Mouse (Mus musculus) cerebellum, adult 2 months (tissue): ENCODE measurements at regions not wholly inside any gene's neighbourhood (a gene's known extent, or its start where the extent isn't known, plus 50 kb on each side); places are given as distances from the start of the nearest gene placed in this dataset.

ENCODE experiments used
- CTCF ChIP-seq: fragments of 200-500 bp; IDR thresholded peaks from 2 replicates; pipeline ENCODE4 v1.5.1; 2011; ENCODE audit warnings: low read depth, mild to moderate bottlenecking, control low read depth, low read length, moderate library complexity, borderline replicate concordance; ENCODE audit not compliant: insufficient read depth
- POLR2A ChIP-seq: fragments of 200-500 bp; IDR thresholded peaks from 2 replicates; pipeline ENCODE4 v1.6.1; 2011; ENCODE audit warnings: low read length, control low read depth, borderline replicate concordance; ENCODE audit not compliant: insufficient read depth

- TF ChIP-seq POLR2A (no peak), CTCF (no peak)
Observed at GRCm38 (mm10) chr2:161241665-161242064, 132.8 kb upstream of the Chd6 start.
